Mouse (Mus musculus): Measurements from ENCODE around the gene Ube2r2. TPM values are rescaled to one million over a fixed set of nuclear protein-coding genes. Genes with fewer than 3 reads are reported as not detected.

Gene Ube2r2
- total RNA-seq, 2 experiments from 2014 or later: 122 to 145 TPM

DNA sequence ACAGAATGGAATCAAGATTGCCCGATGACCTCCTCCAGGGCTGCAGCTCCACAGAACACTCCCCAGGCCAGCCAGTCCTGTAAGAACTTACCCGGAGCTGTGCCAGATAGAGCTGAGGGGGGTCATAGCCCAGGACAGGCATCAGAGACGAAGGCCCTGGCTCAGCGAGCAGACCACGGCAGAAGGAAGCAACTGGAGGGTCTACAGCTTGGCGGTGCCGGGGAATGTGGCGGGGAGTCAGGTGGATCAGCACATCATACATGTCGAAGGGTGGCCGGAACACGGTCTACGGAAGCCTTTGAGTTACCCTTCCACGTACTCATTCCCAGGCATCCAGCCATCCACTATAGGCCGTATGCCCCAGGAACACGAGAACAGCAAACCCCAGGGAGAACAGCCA is 19.8 kb upstream of the Ube2r2 start:
- intact Hi-C loops (cut with DNase I): loop anchor here (5.0 kb wide), 1 partner anchor 343 kb away; no protein-coding TSS in a partner anchor
- no peak for DNase-seq

DNA sequence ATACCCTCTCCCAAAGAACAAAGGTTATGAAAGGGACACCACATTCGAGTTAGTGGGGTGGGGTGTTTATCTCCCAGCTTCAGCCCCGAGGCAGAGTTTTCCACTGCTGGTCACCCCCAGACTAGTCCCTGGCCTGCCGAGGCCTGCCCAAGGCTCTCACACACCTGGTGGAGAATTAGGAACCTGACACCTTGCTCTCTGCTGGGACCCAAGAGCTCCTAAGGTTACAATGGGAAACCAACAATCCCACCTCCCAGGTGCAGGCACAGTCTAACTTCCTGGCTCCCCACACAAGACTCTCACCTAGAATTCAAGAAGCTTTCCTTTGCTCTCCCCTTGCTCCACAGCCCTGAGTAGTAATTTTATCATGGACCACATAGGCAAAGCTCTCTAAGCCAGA is 18.7 kb upstream of the Ube2r2 start:
- intact Hi-C loops (cut with DNase I): loop anchor here (5.0 kb wide), 1 partner anchor 345 kb away; no protein-coding TSS in a partner anchor
- DNase-seq: no peak

DNA sequence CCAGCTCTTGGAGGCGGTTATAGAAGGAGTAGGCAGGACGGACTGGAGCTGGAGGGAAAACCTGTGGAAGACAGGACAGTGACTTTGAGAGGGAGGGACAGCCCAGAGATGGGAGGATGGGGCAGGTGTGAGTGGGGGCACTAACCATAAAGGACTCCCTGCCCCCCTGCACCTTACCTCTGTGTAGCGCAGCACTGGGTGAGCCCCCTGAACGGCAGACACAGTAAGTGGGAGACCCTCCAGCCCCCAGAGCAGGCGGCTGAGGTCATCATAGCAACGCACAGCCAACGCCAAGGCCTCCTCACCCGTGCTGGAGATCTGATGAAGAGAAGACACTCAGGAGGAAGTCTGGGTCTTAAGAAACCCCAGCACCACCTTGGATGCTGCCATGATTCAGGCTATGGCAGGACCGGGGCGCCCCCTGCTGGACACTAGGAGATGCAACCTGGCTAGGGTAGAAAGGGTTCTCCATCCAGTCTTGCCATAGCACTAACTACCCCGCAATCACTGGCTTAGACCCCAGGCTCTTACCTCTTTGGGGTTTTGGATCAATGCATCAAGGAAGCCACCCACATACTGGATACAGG is 16.7 kb upstream of the Ube2r2 start:
- intact Hi-C loops (cut with DNase I): loop anchor here (2.0 to 5.0 kb wide), 2 partner anchors 68 to 346 kb away; no protein-coding TSS in a partner anchor

DNA sequence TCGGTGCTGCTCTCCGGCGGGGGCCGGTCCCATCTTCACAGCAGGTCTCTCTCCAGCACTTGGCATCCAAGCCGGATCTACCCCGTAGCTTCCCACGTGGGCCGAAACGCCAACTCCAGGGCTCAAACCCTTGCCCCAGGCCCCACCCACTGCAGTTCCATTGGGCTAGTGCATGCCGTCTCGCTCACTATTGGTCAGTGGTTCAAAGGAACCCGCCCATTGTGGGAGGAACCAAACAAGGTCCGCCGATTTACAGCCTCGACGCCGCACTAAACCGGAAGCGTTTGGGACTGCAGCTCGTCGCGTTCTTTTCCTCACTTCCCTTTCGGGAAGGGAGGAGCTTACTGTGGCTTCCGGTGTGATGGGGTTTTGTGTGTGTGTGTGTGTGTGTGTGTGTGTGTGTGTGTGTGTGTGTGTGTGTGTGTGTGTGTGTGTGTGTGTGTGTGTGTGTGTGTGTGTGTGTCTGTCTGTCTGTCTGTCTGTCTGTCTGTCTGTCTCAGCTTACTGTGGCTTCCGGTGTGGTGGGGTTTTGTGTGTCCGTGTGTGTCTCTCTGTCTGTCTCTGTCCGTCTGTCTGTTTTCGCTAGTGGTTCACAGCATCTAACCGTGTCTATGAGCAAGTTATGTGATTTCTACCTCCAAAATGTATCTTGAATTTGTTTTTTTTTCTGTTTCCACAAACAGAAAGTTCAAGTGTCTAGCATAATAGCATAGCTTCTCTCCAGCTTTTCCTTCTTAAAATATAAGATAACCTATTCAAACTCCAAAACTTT is 11.2 kb upstream of the Ube2r2 start, which contains the start of gene Nol6:
Gene Nol6 (minus strand): TSS at position 276 of the 772 bp plus-strand sequence.
- DNase-seq: peak; percentile 93 to 98
- intact Hi-C loops (cut with DNase I): no loop called here

More for the DNA sequence above, 16.7 kb upstream of the Ube2r2 start:
- DNase-seq: peak; percentile 54

DNA sequence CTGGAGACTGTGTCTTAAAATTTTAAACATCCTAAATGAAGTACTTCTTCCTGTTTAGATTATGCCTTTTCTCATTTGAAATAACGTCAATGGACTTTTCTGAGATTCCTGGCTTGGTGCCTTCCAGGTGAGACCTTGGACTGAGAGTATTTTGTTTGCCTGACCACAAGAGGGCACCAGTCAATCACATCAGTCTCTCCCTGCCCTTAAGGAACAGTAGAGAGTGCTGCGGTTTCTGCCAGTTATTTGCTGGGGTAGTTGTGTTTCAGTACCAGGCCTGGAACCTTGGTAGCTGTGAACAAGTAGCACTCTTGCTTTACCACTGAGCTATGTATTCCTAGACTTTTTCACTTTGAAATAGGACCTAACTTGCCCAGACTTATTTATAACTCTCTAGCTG is 6.1 kb upstream of the Ube2r2 start:
- intact Hi-C loops (cut with DNase I): loop anchor here (1.0 to 5.0 kb wide), 2 partner anchors 37 to 153 kb away; no protein-coding TSS in a partner anchor
- DNase-seq: peak in 1 of 2 experiments; percentile 60

DNA sequence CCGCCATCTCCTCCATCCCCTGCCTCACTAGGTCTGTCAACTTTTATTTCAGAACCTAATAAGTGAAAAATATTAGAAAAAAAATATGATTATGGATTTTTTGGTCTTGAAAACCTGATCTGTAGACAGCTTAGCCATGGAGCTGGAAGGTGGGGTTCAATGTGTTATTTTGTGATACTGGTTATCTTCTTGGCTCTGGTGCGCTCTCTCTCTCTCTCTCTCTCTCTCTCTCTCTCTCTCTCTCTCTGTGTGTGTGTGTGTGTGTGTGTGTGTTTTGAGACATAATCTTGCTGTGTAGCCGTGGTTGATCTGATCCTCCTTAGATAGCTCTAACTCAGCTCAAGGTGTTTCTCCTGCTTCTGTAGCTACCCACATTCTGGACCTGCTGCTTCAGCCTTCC is 5.7 kb upstream of the Ube2r2 start:
- no peak for DNase-seq
- intact Hi-C loops (cut with DNase I): loop anchor here (1.0 to 10.0 kb wide), 3 partner anchors 36 to 255 kb away; no protein-coding TSS in a partner anchor

DNA sequence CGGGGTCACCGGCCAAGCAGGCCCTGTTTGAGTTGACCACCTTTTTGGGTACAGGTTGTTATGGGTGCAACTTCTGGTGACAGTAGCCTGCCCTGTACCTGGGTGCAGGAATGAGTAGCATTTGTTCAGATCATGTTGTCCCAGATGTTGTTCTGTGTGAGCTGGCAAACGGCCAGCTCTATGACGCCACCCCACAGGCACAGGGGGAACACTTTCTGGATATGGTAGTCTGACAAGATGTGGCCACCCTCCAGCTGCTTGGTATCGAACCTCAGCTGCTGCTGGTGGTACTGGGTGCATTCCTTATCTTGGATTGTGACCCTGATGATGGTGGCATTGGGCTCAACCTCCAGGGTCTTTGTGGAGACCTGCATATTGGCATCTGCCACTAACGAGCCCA is 3.1 kb upstream of the Ube2r2 start:
- intact Hi-C loops (cut with DNase I): loop anchor here (10.0 kb wide), 1 partner anchor 252 kb away; no protein-coding TSS in a partner anchor
- no peak for DNase-seq

DNA sequence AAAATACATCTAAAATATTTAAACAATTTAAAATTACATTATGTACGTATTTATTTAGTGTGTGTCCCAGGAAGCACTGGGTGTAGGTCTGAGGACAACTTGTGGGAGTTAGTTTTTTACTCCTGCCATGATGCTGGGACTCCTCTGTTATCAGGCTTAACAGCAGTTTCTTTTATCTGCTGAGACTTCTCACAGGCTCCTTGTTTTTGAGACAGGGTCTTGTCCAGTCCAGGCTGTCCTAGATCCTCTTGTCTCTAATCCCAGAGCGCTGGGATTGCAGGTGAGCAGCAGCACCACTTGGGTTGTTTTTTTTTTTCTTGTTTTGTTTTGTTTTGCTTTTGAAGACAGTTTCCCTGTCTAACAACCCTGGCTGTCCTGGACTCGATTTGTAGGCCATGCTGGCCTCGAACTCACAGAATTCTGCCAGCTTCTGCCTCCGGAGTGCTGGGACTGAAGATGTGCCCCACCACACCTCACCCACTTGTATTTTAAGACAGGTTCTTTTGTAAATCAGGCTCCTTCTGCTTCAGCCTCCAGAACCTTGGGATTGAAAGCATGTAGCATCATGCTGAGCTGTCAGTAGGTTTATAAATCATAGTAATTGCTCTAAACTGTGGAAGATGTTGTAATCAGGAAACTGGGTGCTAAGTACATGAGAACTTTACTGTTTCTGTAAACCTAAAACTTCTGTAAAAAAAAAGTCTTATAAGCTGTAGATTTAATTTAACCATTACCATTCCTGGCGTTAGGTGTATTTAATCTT is 1.8 kb upstream of the Ube2r2 start:
- intact Hi-C loops (cut with DNase I): loop anchor here (10.0 kb wide), 1 partner anchor 251 kb away; no protein-coding TSS in a partner anchor

DNA sequence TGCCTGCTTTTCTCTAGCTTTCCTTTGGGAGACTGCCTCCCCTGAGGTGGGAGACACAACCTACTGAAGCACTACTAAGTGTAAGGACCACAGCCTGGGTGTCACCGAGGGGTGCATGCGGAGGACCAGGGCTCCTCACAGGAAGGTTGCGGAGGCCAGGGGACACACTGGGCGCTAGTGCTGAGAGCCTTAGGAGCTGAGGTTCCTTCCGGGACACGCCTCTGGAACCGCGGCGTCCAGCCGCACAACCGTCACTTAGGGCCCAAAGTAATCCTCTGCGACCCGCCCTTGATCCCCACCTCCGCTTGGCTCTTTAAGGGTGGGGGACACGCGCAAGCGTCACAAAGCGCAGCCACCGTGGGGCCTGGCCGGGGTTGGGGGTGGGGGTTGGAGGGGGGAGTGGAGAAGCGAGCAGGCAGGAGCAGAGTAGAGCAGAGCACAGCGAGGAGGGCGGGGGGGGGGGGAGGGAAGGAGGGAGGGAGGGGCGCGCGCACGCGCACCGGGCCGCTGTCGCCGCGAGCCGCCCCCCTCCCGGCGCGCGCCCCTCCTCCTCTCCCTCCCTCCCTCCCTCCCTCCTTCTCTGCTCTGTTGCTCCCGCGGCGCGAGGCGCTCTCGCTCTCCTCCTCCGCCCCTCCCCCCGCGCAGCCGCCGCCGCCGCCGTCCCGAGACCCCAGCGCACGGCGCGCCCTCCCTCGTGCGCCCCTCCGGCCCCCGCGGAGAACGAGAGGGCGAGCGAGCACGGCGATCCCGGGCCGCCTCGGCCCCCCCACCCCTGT is 420 bp upstream of the Ube2r2 start:
- intact Hi-C loops (cut with DNase I): loop anchor here (10.0 kb wide), 1 partner anchor 250 kb away; no protein-coding TSS in a partner anchor
- DNase-seq: peak; percentile 59 to 73

More for the DNA sequence above, 1.8 kb upstream of the Ube2r2 start:
- DNase-seq: no peak

DNA sequence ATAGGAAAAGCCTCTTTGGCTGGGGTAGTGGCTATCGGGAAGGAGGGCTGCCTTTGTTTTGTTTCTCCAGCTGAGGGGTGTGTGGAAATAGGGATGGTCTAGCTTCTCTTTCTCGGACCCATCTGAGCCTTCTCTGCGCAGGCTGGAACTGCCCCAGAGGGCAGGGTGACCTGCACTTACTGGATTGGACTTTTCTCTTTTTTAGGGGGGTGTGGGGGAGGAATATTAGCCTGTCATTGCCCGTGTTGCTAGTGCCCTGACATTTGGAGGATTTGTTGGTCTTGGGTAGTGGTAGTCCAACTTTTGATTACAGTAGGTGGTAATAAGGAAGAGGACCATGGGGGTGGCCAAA is 887 bp downstream of the Ube2r2 start:
- intact Hi-C loops (cut with DNase I): loop anchor here (10.0 kb wide), 1 partner anchor 248 kb away; no protein-coding TSS in a partner anchor
- DNase-seq: peak; percentile 27 to 35

DNA sequence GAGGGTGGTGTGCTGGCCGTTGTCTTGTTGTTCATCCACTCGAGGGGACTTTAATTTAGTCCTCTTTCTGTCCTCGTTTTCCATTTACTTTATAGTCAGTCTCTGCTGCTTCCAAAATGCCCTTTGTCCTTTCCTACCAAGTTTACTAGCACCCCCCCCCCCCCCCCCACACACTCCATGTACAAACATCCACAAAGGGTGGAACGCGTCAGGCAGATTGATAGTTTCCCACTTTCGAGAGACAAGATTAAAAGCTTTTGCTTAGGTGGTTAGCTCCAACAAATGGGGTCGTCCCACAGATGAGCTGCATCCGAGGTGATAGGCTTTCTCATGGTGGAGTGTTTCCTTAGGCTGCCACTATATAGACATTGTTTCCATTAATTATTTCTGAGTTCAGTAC is 1.3 kb downstream of the Ube2r2 start:
- intact Hi-C loops (cut with DNase I): loop anchor here (10.0 kb wide), 1 partner anchor 248 kb away; no protein-coding TSS in a partner anchor

DNA sequence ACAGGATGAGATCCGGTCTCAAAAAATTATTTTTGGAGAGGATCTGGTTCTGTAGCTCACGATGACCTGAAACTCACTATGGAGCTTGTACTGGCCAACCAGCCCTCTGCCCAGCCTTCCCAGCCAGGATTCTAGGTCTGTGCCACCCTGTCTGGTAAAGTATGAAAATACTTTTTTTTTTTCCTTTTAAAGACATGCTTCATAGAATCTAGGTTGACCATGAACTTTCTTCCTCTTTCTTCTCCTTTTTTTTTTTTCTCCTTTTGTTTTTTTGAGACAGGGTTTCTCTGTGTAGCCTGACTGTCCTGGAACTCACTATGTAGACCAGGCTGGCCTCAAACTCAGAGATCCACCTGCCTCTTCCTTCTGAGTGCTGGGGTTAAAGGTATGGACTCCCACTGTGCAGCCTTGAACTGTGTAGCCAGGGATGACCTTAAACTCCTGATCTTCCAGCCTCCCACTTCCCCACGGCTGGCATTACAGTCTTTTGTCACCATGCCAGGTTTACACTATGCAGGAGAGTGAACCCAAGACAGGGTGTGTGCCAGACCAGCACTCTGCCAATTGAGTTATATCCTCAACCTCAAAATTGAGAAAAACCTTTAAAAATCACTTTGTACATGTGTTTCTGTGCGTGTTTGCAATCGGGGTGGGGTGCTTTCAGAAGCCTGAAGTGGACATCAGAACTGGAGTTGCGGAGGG is 4.8 kb downstream of the Ube2r2 start:
- DNase-seq: no peak
- intact Hi-C loops (cut with DNase I): no loop called here

More for the DNA sequence above, 1.3 kb downstream of the Ube2r2 start:
- DNase-seq: no peak

DNA sequence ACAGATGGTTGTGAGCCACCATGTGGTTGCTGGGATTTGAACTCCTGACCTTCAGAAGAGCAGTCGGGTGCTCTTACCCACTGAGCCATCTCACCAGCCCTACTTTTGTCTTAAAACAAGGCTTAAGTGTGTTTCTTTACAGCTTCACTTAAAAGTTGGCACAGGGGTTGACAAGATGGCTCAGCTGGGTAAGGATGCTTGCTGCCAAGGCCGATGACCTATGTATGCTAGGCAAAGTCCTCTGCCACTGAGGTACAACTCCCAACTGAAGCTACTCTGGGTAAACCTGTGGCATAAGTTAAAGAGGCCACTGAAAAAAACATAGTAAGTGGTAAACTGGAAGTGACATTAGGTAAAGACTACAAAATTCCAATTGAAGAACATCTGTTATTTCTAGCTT is 7.1 kb downstream of the Ube2r2 start:
- no peak for DNase-seq
- intact Hi-C loops (cut with DNase I): no loop called here

DNA sequence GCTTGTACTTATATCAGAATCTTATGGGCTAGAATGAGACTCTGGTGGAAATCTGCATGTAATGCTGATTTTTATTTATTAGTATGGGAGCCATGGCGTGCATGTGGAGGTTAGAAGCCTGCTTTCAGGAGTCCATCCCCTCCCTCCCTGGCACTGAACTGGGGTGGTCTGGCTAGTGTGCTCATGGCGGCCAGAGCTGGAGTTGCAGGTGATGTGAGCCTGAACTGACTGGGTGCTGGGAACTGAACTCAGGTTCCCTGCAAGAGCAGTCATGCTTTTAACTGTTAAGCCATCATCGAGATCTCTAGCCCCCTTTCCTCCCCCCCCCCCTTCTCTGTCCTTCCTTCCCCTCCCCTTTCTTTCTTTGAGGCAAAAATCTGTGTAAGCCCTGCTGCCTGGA is 14.3 kb downstream of the Ube2r2 start:
- intact Hi-C loops (cut with DNase I): no loop called here
- DNase-seq: no peak

DNA sequence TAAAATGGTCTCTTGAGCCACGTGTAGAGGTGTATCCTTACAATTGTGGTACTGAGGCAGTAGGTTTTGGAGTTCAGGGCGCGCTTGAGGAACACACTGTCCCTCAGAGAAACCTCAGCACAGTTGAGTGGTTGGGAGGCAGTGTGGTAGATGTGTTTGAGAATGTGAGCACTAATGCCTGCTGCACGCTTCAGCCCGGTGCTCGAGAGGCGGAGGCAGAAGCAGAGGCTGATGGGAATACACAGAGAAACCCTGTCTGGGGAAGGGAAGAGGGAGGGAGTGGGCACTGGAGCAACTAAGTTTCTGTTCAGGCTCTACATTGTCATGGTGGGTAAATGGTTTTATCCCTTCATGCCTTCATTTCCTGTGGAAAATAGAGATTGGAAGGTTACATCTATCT is 15.6 kb downstream of the Ube2r2 start:
- no peak for DNase-seq
- intact Hi-C loops (cut with DNase I): no loop called here

DNA sequence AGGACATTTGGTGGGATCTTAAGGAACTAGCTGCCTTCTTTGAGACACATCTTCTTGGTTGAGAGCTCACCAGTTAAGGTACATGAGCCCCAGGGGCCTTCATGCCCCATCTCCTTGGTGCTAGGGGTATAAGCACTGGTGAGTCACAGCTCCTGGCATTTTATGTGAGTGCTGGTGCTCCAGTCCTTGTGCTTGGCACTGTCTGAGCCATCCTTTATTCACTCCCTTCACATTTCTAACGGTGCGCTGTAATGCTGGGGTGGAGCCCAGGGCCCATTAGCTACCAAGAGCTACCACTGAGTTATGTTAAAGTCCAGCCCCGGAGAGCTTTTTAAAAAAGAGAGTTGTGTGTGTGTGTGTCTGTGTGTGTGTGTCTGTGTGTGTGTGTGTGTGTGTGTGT is 17.6 kb downstream of the Ube2r2 start:
- intact Hi-C loops (cut with DNase I): no loop called here
- DNase-seq: no peak

DNA sequence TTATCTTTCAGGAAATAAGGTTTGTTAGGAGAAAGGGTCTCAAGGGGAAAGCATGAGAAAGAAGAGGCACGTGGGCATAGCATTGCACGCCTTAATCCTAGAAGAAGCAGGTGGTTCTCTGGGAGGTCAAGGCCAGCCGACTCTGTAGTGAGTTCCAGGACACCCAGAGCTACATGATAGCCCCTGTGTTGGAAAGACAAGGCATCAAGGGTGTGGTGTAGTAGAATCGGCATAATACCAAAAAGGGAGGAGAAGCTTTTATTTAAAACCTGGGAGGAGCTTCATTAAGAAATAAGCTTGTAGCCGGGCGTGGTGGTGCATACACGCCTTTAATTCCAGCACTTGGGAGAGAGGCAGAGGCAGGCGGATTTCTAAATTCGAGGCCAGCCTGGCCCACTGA is 21.4 kb downstream of the Ube2r2 start:
- DNase-seq: no peak
- intact Hi-C loops (cut with DNase I): no loop called here

DNA sequence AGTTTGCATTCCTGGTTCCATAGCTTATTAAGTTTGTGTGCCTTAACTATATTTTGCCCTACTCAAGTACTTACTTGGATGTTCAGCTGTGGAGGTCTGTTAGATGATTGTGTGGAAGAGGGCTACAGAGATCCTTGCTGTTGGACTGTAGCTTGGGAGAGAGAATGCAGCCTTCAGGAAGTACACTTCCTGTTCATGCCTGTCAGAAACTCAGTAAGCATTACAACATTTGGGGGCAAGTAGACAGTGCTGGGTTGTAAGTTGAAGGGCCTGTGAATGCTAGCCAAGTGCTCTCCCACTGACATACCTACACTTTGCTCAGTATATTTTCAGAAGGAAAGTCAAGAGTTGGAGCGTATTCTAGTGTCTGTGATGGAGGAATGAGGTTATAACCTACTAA is 22.7 kb downstream of the Ube2r2 start:
- no peak for DNase-seq
- intact Hi-C loops (cut with DNase I): no loop called here

DNA sequence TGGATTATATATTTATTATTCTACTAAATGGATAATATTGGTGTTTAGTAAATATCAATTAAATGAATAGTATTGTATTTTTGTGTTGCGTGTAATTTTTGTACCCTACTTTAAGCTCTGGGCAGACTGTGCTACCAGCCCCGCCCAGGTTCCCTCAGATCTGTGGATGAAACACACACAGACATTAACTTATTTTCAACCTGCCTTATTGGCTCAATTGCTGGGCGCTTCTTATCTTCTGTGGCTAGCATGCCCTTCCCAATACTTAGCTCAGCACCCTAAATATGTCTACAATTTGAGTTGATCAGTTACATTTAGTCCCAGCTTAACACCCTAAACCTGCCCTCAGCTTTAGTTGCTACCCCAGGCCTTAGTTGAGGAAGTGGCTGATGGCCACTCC is 25.7 kb downstream of the Ube2r2 start:
- no peak for DNase-seq
- intact Hi-C loops (cut with DNase I): no loop called here

Measured in gastrocnemius, postnatal 36 days (tissue).